Mouse (Mus musculus) kidney, embryonic 14.5 days (tissue): ENCODE data around the gene Tsc22d4. TPM values are rescaled to one million over a fixed set of nuclear protein-coding genes. Genes with fewer than 3 reads are reported as not detected.
A peak's percentile ranks its signal among the peaks of the same experiment; 100 is the strongest.

Experiments used
- ATAC-seq: fragments of 200-750 bp; cut with Nextera tagmentation; 2 replicates; pipeline ENCODE4 v1.8.0; 2017; ENCODE audit warnings: moderate number of reproducible peaks, mild to moderate bottlenecking, moderate TSS enrichment, moderate library complexity; ENCODE audit not compliant: low FRiP score, low TSS enrichment
- H3K27ac ChIP-seq: fragments of 300-500 bp; sonication (generic); 2 replicates; pipeline ENCODE4 v1.5.1; 2014; ENCODE audit warnings: low read depth, mild to moderate bottlenecking, low read length, moderate library complexity, mixed read lengths
- H3K27me3 ChIP-seq: fragments of 300-500 bp; sonication (generic); 2 replicates; pipeline ENCODE4 v1.6.1; 2014; ENCODE audit warnings: mild to moderate bottlenecking, low read length; ENCODE audit not compliant: control insufficient read depth, insufficient read depth
- H3K36me3 ChIP-seq: fragments of 300-500 bp; sonication (generic); 2 replicates; pipeline ENCODE4 v1.6.1; 2014; ENCODE audit warnings: low read length, mixed read lengths; ENCODE audit not compliant: control insufficient read depth, insufficient read depth
- H3K4me1 ChIP-seq: fragments of 300-500 bp; sonication (generic); 2 replicates; pipeline ENCODE4 v1.6.1; 2014; ENCODE audit warnings: low read length, mixed read lengths; ENCODE audit not compliant: control insufficient read depth, insufficient read depth
- H3K4me2 ChIP-seq: fragments of 300-500 bp; sonication (generic); replicated peaks from 2 replicates; pipeline ENCODE4 v1.6.1; 2014; ENCODE audit warnings: low read depth, mild to moderate bottlenecking, low read length
- H3K4me3 ChIP-seq: fragments of 300-500 bp; sonication (generic); 2 replicates; pipeline ENCODE4 v1.5.1; 2014; ENCODE audit warnings: mild to moderate bottlenecking, low read length
- H3K9ac ChIP-seq: fragments of 300-500 bp; sonication (generic); 2 replicates; pipeline ENCODE4 v1.6.1; 2014; ENCODE audit warnings: low read depth, mild to moderate bottlenecking, low read length, moderate library complexity
- H3K9me3 ChIP-seq: fragments of 300-500 bp; sonication (generic); 2 replicates; pipeline ENCODE4 v1.6.1; 2016; ENCODE audit warnings: low read length; ENCODE audit not compliant: control insufficient read depth
- WGBS: fragments of 180-500 bp; shearing (Covaris S2); extraction: QIAGEN DNeasy Blood & Tissue Kit; methylation state at CpG from one replicate; pipeline ENCODE4 v1.1.7; 2014; 5-methylcytosine and 5-hydroxymethylcytosine counted together
- polyA plus RNA-seq: library from polyadenylated mRNA; unstranded; fragments of >200 nt; fragmentation: Nextera tagmentation; extraction: Ambion mirVana; gene quantifications from 2 replicates; pipeline ENCODE4 v1.2.1, GENCODE M21; 2014

The Tsc22d4 gene
- polyA plus RNA-seq, 1 experiment from 2014 or later, result 121 TPM

GRCm38 (mm10) chr5:137781661-137782060 lies 36.1 kb downstream of the Tsc22d4 start:
- H3K27me3 ChIP-seq, result no peaks in the 10 kb centered on the region
- H3K36me3 ChIP-seq, result peaks cover 49% of the 10 kb centered on the region
- H3K9ac ChIP-seq, result no peak overlapping the region
- H3K4me2 ChIP-seq, result no peak overlapping the region
- no peak overlapping the region for H3K4me3 ChIP-seq
- 88% methylated on average over 7 of the region's 7 CpGs for WGBS
- H3K27ac ChIP-seq, result no peak overlapping the region
- H3K4me1 ChIP-seq, result peaks cover 29% of the 10 kb centered on the region
- ATAC-seq, result no peak
- no peaks in the 10 kb centered on the region for H3K9me3 ChIP-seq

GRCm38 (mm10) chr5:137782776-137783522 lies 37.4 kb downstream of the Tsc22d4 start:
- no peak for ATAC-seq
- H3K4me3 ChIP-seq, result peak overlapping the region; percentile 87
- H3K36me3 ChIP-seq, result peaks cover 49% of the 10 kb centered on the region
- H3K4me2 ChIP-seq, result peak overlapping the region; percentile 77
- peaks cover 29% of the 10 kb centered on the region for H3K4me1 ChIP-seq
- 0 out of 2 replicates have a peak overlapping the region, but pooled peaks have one; percentile 9 for H3K9ac ChIP-seq
- H3K27ac ChIP-seq, result no peak overlapping the region
- no peaks in the 10 kb centered on the region for H3K27me3 ChIP-seq
- H3K9me3 ChIP-seq, result no peaks in the 10 kb centered on the region
- WGBS, result 77% methylated on average over 13 of the region's 13 CpGs

- peaks cover 29% of the 10 kb centered on the region for H3K4me1 ChIP-seq
- H3K36me3 ChIP-seq, result peaks cover 49% of the 10 kb centered on the region
- H3K9me3 ChIP-seq, result no peaks in the 10 kb centered on the region
- no peak for ATAC-seq
- 68% methylated on average over 9 of the region's 9 CpGs for WGBS
- peak overlapping the region; percentile 97 for H3K9ac ChIP-seq
- H3K27ac ChIP-seq, result no peak overlapping the region
- no peaks in the 10 kb centered on the region for H3K27me3 ChIP-seq
- peak overlapping the region; percentile 77 for H3K4me2 ChIP-seq
- H3K4me3 ChIP-seq, result peak overlapping the region; percentile 87
Measured at GRCm38 (mm10) chr5:137783901-137784540, 38.5 kb downstream of the Tsc22d4 start.

GRCm38 (mm10) chr5:137784546-137784945 lies 39.0 kb downstream of the Tsc22d4 start:
- Histone ChIP-seq H3K4me1 (peaks cover 28% of the 10 kb centered on the region), H3K27ac (no peak overlapping the region), H3K4me2 (peak overlapping the region; percentile 77), H3K36me3 (peaks cover 49% of the 10 kb centered on the region), H3K27me3 (no peaks in the 10 kb centered on the region), H3K9me3 (no peaks in the 10 kb centered on the region), H3K9ac (peak overlapping the region; percentile 97; the same call in 1 of the 2 replicates), H3K4me3 (peak overlapping the region; percentile 87)
- ATAC-seq, result no peak
- WGBS, result 77% methylated on average over 14 of the region's 14 CpGs

- WGBS, result 3% methylated on average over 49 of the region's 62 CpGs
- H3K27ac ChIP-seq, result peak overlapping the region; percentile 95
Measured at GRCm38 (mm10) chr5:137785164-137786031, 39.9 kb downstream of the Tsc22d4 start.

GRCm38 (mm10) chr5:137786109-137786942 lies 40.8 kb downstream of the Tsc22d4 start:
- H3K4me1 ChIP-seq, result peaks cover 25% of the 10 kb centered on the region
- peak overlapping the region; percentile 77 for H3K4me2 ChIP-seq
- peak; percentile 88 for ATAC-seq
- H3K9me3 ChIP-seq, result no peaks in the 10 kb centered on the region
- peak overlapping the region; percentile 97 for H3K9ac ChIP-seq
- peaks cover 36% of the 10 kb centered on the region for H3K36me3 ChIP-seq
- H3K27me3 ChIP-seq, result no peaks in the 10 kb centered on the region
- WGBS, result under 1% methylated on average over 79 of the region's 79 CpGs
- peak overlapping the region; percentile 95 for H3K27ac ChIP-seq
- H3K4me3 ChIP-seq, result peak overlapping the region; percentile 87

More at GRCm38 (mm10) chr5:137785164-137786031, 39.9 kb downstream of the Tsc22d4 start:
- H3K27me3 ChIP-seq, result no peaks in the 10 kb centered on the region
- peaks cover 25% of the 10 kb centered on the region for H3K4me1 ChIP-seq
- peaks cover 44% of the 10 kb centered on the region for H3K36me3 ChIP-seq
- peak overlapping the region; percentile 77 for H3K4me2 ChIP-seq
- peak; percentile 17 for ATAC-seq
- no peaks in the 10 kb centered on the region for H3K9me3 ChIP-seq
- peak overlapping the region; percentile 87 for H3K4me3 ChIP-seq
- peak overlapping the region; percentile 97 for H3K9ac ChIP-seq

GRCm38 (mm10) chr5:137787151-137787928 lies 41.8 kb downstream of the Tsc22d4 start, which contains the start of the genes Mepce and Zcwpw1:
Gene Mepce, minus strand, starts transcription at chr5:137787655.
Gene Zcwpw1, plus strand, starts transcription at chr5:137787798.
- Histone ChIP-seq H3K4me3 (peak within 1 kb of the TSS; percentile 87), H3K27me3 (no peaks in the 10 kb centered on the region), H3K4me1 (peaks cover 25% of the 10 kb centered on the region), H3K36me3 (peaks cover 26% of the 10 kb centered on the region), H3K9ac (peak within 1 kb of the TSS; percentile 97; the same call in 1 of the 2 replicates), H3K4me2 (peak within 1 kb of the TSS; percentile 77), H3K27ac (peak within 1 kb of the TSS; percentile 95), H3K9me3 (no peaks in the 10 kb centered on the region)
- peak; percentile 65 for ATAC-seq
- WGBS, result under 1% methylated on average over 47 of the region's 48 CpGs
